Mouse (Mus musculus): ENCODE results near the gene Plekhf1.

The Plekhf1 gene

DNA sequence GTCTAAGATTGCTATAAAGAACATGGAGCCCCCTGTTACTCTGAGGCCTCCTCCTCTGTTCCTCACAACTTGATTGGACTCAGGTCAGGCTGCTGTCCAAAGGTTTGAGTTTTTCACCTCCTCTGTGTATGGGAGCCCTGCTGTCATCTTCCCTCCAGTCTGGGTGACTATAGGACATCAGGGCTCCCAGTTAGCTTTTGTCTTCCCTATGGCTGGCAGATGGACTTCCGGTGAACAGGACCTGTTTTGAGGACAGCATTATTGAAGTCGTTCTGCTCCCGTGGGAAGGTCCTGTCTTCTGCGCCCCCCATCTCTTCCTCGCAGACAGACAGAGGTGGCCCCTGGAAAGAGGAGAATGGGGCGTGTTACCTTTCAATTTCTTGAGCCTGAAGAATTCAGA is 43.0 kb downstream of the Plekhf1 start:
- DNase-seq: no peak

DNA sequence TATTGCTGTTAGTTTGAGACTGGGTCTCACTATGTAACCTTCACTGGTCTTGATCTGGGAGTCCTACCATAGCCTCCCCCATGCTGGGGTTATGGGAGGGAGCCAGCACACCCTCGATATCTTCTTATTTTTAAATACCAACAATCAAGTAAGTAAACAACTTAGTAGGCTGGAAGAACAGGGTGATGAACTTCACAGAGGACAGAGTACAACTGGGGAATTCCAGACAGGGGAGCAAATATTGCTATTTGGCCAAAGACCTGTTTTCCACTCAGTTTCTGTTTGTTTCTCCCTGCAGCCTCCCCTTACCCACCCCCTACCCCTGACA is 43.4 kb downstream of the Plekhf1 start:
- peak in 1 of 2 experiments; percentile 54 for DNase-seq

DNA sequence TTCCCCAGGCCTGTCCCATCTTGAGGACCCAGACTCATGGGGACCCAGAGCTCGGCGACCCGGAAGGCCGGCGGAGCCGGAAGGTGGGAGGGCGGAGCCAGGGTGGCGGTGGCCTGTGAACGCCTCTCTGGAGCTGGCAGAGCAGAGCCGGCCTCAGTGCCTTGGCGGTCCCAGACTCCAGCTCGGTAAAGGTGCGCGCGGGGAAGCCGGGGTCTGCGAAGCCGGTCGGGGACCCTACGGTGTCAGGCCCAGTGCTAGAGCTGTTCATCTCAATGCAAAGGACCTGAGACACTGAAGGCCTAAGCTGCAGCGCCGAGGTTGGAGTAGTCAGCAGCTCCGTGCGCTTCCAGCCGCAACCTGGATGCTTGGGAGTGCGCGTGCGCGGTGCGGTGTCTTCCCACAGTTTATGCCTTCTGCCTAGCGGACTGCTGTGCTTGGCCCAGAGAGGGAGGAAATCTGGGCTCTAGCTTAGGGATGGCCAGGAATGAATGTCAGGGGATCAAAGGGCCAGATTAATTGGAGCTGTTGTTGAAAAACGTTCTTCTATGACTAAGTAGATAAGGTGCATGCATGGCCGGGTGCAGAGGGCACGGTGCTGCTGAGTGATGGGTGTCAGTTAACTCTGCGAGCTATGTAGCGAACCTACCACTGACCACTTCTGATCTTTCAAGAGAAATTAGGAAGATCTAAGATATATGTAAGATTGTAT is 44.0 kb downstream of the Plekhf1 start:
- peak; percentile 93 to 94 for DNase-seq

DNA sequence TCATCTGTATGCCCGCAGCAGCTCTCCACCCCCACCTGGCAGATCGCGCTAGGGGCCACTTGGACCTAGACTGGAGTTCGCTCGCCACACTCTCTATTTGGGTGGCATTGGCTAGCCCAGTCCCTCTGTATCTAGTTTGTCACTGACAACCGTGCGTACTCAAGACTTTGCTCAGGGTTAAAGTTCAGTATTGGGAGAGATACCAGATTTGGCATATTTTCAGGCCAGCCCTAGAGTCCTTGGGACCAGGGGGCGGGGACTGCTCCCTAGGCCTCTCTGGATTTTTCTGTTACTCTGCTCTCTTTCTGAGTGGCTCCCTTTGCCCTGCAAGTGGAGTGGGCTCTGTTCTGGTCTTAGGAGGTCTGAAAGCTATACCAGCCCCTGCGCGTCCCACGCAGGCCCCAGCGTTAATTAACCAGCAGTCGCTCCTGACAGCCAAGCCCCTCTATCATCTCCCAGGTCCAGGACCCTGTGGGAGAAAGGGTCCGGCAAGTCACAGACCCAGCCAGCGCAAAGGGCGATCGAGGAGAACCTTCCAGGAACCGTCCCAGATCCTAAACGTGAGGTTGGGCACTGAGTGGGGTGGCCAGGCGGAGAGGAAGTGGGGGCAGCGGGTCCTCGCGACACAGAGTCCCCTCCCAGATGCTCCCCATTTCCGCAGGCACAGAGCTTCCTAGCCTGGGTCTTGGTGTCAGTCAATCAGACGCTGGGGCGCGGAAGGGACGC is 44.7 kb downstream of the Plekhf1 start, which contains the start of gene 1600014C10Rik:
Gene 1600014C10Rik, plus strand, starts transcription at position 256 of the 726 bp plus-strand sequence.
- peak in 1 of 2 experiments; percentile 44 for DNase-seq

DNA sequence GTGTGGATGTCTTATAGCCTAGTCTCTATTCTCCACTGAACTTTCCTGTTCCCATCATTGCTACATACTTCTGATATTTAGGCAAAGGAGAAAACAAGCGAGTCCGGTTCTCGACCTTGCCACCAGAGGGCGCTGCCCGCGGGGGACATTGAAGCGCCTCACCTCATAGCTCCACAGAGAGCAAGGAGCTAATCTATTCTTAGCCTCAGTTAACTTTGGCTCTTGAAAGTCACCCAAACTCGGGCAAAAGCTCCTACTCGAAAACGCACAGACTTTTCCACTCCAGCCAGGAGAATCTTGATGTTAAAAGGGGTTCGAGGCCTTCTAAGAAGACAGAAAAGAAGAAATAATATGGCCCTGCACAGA is 45.2 kb downstream of the Plekhf1 start:
- peak; percentile 93 to 94 for DNase-seq

DNA sequence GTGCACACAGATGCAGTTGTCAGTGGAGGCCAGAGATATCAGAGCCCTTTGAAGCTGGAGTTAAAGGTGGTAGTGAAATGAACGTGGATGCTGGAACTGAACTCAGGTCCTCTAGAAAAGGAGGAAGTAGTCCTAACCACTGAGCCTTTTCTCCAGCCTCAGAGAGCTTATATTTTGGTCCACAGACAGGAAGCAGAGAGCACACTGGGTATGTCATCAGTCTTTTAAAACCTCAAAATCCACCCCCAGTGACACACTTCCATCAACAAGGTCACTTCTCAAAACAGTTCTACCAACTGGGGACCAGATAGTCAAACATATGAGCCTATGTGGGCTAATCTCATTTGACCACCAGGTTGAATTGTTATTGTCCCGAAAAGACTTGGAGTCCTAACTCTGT is 46.5 kb downstream of the Plekhf1 start:
- DNase-seq: no peak

DNA sequence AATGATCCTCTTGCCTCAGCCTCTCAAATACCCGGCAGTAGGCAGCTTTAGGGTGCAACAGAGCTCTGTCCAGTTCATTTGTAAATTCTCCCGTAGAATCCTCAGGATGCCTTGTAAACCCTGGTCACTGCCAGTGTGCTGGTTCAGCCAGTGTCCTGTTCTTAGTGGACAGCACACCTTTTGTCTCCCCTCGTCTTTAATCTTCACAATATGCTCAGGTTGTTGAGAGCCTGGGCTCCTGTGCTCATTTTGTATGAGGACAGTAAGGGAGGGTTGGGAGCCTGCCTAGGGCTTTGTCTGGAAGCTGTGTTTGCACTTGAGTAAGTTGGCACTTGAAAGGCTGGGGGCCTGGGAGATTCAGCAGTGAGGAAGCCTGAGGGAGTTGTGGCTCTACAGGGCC is 47.9 kb downstream of the Plekhf1 start:
- DNase-seq: no peak

DNA sequence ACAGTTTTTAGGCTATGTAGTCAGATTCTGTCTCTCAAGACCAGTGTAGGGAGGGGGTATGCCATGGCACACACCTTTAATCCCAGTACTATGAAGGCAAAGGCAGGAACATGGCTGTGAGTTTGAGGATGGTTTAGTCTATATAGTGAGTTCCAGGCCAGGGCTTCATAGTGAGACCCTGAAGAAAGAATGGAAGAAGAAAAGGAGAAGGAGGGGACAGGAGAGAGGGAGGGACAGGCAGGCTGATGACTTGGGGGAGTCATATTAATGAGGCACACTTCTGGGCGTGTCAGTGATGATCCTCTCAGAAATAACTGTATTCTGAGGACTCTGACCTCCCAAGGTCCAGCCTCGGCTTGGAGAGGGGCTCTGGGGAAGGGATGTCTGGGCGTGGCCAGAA is 51.8 kb downstream of the Plekhf1 start:
- DNase-seq: no peak

DNA sequence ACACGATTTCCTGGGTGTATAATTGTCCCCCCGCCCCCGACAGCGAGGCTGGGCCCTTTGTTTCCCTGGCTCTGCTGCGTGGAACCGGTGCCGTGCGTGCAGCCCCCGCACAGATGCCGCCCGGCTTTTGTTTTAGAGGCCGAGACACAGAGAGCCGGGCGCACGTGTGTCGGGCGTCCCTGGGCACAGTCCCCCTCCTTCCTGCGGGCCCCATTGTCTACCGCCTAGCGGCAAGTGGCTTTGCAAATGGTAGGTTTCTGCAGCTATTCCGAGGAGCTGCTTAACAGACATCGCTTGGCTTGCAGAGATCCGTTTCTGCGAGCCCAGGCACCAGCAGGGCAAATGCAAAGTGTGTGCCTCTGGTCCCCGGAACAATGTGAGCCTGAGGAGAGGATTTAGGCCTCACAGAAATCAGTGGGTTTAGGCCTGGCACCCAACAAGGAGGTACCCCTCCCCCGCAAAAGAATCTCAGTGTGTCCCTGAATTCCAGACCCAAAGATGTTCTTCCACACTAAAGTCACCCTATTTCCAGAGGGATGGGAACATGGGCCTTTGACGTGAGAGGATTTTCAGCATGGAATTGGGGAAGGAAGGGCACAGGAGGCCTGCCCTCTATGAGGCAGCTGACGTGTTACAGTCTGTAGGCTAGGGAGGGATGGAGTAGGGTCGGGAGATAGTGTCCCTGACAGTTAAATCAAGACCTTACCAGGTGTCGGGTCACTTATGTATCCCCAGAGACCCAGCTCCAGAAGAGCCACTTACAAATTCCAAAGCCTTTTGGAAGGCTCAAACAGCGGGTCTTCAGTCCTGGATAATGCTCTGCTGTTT is 53.3 kb downstream of the Plekhf1 start:
- DNase-seq: peak; percentile 43 to 44

DNA sequence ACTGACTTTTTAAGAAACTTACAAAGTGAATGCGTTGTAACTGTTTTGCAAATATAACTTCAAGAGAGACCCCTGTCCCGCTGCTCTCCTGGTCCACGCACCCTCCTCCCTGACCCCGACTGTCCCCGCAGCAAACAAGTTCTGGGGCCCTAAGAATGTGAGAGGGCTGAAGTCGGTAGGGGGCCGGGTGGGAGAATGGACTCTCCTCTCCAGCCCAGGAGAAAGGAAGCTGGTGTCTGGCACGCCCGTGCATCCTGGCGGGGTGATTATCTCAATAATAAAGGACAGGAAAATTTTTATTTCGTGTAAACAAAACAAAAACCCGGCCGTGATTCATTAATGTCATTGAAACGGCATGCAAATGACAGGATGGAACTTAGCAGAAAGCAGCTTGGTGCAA is 53.9 kb downstream of the Plekhf1 start:
- no peak for DNase-seq

DNA sequence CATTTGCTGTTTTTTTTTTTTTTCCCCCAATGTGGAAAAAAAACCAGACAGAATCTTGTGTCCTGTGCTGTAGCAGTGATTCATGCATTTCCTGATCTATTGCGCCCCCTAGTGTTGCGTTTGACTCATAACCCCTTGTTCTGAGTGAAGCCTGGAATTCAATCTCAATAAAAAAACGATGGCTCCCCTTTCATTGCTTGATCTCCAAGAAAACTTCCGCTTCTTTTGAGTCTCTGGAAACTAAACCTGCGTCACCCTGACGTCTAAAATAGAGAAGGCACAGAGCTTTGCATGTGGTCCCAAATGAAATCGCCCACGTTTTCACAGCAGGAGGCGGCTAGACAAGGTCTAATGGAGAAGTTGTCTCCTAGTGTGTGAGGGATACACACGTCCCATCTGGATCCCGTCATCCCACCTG is 60.1 kb downstream of the Plekhf1 start:
- peak; percentile 77 to 80 for DNase-seq
